Mouse (Mus musculus) urinary bladder, postnatal 10 days (tissue): ENCODE measurements around the gene Trim54.

ENCODE experiments used
- DNase-seq: peaks from one replicate; pipeline ENCODE4 v3.0.0; 2022; ENCODE audit warnings: low spot score

Trim54 gene

DNA sequence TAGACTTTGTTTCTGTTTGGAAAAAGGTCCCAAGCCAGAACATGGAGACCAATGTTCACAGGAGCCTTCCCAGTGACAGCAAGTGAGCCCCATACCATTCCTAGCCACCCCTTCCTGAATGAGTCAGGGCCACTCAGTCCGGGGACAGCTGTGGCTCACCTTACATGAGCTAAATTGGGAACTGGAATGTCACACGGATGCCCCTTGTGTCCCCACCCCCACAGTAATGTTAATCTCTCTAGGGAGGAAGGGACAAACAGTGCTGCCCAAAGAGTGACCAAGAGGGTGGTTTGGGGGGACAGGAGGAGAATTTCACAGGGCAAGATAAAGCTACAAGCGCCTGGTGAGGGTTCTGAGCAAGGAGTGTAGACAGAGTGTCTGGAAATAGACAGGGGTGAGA lies at the start of gene Trim54:
Gene Trim54, plus strand, starts transcription at position 359 of the 400 bp plus-strand sequence.
- no peak for DNase-seq

DNA sequence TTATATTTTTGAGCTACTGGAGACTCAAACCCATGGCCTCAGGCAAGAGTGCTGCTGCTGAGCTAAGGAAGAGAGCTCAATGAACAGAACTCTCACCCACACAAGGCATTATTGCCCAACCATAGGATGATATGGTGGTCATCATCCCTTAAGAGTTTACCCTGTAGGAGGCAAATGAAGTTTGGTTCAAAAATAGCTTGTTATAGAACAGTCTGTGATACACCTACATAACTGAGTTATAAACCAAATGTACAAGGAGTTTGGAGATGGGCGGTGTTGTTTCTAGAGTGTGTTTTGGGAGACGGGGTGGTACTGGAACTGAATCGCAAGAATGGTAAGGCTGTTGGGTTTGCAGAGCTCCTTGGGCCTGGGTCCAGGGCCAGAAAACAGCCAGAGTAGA lies 46.7 kb upstream of the Trim54 start:
- no peak for DNase-seq

- DNase-seq, result no peak
These were observed 45.5 kb upstream of the Trim54 start for GRCm38 (mm10) chr5:31071059-31071458.

GRCm38 (mm10) chr5:31071821-31072220 lies 44.7 kb upstream of the Trim54 start:
- DNase-seq, result no peak

DNA sequence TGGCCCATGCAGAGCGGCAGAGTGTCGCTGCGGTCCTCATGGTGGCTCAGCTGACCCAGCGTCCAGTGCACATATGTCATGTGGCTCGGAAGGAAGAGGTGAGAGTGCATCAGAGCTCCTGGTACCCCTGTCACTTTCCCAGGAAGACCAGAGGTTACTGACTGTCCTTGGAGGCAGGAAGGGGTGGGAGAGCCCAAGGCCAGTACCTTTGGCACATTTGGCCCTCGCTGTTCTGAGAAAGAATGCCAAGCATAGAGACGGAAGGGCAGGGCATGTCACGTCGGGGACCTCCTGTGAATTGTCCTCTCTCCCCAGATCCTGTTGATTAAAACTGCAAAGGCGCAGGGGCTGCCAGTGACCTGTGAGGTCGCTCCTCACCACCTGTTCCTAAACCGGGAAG lies 43.3 kb upstream of the Trim54 start:
- no peak for DNase-seq

- no peak for DNase-seq
These were observed 40.2 kb upstream of the Trim54 start for GRCm38 (mm10) chr5:31076346-31076745.

GRCm38 (mm10) chr5:31080059-31080794 lies 36.3 kb upstream of the Trim54 start:
- no peak for DNase-seq

GRCm38 (mm10) chr5:31080795-31081164 lies 35.7 kb upstream of the Trim54 start:
- DNase-seq, result no peak

- no peak for DNase-seq
These were observed 35.1 kb upstream of the Trim54 start for GRCm38 (mm10) chr5:31081386-31081785.

DNA sequence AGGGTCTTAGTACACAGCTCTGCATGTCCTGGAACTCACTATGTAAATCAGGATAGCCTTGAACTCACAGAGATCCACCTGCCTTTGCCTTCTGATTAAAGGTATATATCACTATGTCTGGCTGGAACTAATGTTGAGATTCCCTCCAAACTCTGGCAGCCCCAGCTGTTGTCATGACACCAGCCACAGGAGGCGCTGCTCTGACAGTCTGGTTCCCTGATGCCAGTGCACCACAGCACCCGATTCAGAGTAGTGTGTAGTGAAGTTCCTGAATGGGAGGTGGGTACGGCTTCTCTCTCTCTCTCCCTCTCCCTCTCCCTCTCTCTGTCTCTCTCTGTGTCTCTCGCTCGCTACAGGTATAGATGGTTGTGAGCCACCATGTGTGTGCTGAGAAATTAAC lies 34.2 kb upstream of the Trim54 start:
- DNase-seq, result no peak

GRCm38 (mm10) chr5:31082935-31083625 lies 33.4 kb upstream of the Trim54 start:
- DNase-seq, result no peak

DNA sequence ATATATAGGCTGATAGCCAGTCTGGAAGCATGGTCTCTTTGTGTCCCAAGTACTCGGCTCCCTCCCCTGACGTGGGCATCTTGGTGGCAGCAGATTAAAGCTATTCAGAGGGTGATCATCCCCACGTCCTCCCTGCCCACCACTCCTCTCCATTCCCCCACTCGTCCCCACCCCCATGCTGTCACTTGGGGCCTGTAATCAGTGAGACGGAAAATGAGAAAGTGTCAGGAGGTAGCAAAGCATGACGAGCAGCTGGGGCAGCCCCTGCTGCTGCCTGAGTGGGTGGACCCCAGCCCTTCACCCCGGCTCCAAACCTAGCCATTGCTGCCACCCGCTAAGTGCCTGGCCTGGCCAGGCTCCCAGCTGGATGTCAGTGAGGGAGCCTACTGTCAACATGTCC lies 32.6 kb upstream of the Trim54 start:
- no peak for DNase-seq

GRCm38 (mm10) chr5:31086606-31087005 lies 29.9 kb upstream of the Trim54 start:
- DNase-seq, result no peak

GRCm38 (mm10) chr5:31087131-31087530 lies 29.4 kb upstream of the Trim54 start:
- DNase-seq, result no peak

GRCm38 (mm10) chr5:31092231-31092975 lies 24.1 kb upstream of the Trim54 start:
- no peak for DNase-seq

DNA sequence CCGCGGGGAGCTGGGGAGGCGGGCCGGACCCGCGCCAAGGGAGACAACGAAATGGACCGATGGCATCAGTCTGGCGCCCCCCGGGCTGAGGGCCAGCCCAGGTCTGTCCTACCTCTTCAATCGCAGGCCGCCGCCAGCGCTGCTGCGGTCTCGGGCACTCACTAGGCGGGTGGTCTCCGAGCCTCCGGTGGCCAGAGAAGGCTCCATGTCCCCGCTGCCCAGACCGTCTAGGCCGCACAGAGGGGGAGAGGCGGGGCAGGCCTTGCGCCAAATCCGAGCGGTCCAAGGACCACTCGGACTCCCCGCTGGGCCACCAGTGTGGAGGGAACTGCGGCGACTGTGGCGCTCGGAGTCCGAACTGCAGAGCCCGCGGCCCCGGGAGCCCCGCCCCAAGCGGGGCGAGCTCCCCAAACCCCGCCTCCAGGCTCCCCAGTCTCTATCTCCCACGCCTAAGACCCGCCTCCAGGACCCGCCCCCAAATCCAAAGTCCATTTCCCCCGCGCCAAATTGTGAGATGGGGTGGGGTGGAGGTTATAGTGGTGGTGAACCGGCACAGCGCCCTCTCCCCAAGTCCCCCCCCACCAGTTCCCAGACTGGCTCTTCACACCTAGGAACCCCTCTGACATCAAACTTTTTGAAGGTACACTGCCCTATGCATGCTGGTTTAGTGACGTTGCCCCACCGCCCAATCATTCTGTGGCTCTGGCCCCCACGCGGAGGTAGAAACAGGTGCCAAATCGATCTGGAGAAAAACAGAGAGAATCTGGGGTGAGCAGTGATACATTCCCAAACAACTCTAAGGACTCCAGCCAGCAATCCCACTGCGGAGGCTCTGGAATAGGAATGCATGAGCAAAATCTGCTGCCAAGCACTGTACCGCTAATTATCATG lies 23.1 kb upstream of the Trim54 start:
- no peak for DNase-seq

DNA sequence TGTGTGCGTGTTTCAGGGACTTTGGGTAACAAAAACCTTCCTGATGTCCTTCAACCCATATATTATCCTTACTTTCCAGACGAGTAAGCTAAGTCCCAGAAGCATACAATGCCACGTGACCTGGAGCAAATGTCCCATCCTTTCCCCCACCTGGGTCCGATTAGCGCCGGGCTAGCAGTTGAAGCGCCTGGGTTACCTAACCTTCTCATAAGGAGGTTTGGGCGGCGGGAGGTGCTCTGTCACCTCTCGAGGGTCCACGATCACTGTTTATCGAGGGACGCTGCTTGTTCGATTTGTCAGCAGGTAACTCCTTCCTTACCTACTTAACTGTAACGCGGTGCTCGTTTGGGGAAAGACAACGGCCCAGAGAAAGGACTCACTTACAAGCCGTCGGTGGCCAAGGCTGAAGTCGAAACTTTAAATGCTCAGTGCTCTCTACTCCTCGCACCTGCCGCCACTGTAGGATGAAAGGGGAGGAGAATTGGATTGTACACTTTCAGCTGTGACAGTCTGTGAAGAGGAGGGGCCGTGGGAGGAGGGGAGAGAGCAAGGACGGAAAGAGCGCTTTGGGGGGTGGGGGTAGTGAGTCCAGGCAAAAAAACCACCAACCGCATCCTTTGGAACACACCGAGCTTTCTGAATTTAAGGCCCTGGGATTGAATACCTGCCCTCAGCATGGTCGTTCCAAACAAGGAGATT lies 22.3 kb upstream of the Trim54 start:
- no peak for DNase-seq

GRCm38 (mm10) chr5:31094799-31095691 lies 21.5 kb upstream of the Trim54 start:
- DNase-seq, result no peak

DNA sequence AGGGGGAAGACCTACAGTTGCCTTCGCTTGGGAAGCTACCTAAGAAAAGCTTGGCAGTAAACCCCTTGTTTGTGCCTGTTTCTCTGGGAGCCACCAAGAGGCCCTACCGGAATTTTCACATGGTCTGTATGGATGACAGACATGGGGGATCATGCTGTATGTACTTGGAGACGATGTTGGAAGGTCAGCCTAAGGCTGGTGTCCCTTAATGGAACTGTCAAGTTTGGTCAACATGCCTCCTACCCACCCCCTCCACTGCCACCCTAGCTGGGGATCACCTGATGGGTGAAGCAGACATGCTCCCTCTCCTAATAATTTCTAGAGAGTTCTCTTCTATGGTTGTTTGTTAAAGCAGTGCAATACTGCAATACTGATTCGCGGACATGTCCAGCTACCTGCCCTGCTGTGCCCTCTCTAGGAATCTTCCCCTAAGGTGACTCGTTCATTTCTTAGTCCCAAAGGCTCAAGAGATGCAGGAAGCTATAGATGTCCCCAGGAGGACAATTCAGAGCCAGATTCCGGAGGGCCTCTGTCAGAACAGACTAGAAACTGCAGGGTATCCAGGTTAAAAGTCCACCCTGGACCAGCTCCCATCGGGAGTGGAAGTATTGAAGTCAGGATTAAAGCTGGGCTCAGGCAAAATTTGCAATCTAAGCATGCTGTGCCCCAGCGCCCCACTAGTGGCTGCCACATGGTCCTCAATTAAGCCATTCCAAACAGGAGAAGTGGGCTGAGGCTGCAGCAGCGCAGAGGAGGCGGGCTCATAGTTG lies 20.6 kb upstream of the Trim54 start:
- DNase-seq, result no peak
